Mouse (Mus musculus) cerebral cortex, adult 2 months (tissue): ENCODE measurements around the gene Rragd.

Experiments
- WGBS: fragments of 180-500 bp; shearing (Covaris S2); methylation state at CpG from one replicate; pipeline ENCODE4 v1.1.7; 2018; 5-methylcytosine and 5-hydroxymethylcytosine counted together

The Rragd gene

GRCm38 (mm10) chr4:32982716-32983175 is at the start of gene Rragd:
TSS of gene Rragd (plus strand) at chr4:32983037.
- under 1% methylated on average over 18 of the region's 18 CpGs for WGBS

- WGBS, result 50% methylated on average over 9 of the region's 9 CpGs
Measured at GRCm38 (mm10) chr4:32936762-32937341, 46.0 kb upstream of the Rragd start.

GRCm38 (mm10) chr4:32939521-32939920 is 43.3 kb upstream of the Rragd start:
- 46% methylated on average over 4 of the region's 4 CpGs for WGBS

GRCm38 (mm10) chr4:32939964-32940363 is 42.9 kb upstream of the Rragd start:
- WGBS, result 69% methylated on average over 5 of the region's 5 CpGs

- 52% methylated on average over 4 of the region's 4 CpGs for WGBS
Measured at GRCm38 (mm10) chr4:32940984-32941383, 41.9 kb upstream of the Rragd start.

- WGBS, result 45% methylated on average over 4 of the region's 4 CpGs
Measured at GRCm38 (mm10) chr4:32947631-32948030, 35.2 kb upstream of the Rragd start.

GRCm38 (mm10) chr4:32948696-32949095 is 34.1 kb upstream of the Rragd start:
- 47% methylated on average over 10 of the region's 10 CpGs for WGBS

- under 1% methylated on average over 66 of the region's 66 CpGs for WGBS
Measured at GRCm38 (mm10) chr4:32950356-32951034, 32.3 kb upstream of the Rragd start, which contains the start of gene Ankrd6. TSS of gene Ankrd6 (minus strand) at chr4:32950841.

- WGBS, result 6% methylated on average over 34 of the region's 34 CpGs
Measured at GRCm38 (mm10) chr4:32951035-32951940, 31.5 kb upstream of the Rragd start.

GRCm38 (mm10) chr4:32952681-32953080 is 30.2 kb upstream of the Rragd start:
- 31% methylated on average over 7 of the region's 7 CpGs for WGBS

GRCm38 (mm10) chr4:32956423-32956822 is 26.4 kb upstream of the Rragd start:
- 70% methylated on average over 2 of the region's 2 CpGs for WGBS

GRCm38 (mm10) chr4:32961394-32961793 is 21.4 kb upstream of the Rragd start:
- WGBS, result 84% methylated on average over 3 of the region's 3 CpGs

GRCm38 (mm10) chr4:32964619-32965018 is 18.2 kb upstream of the Rragd start:
- 93% methylated on average over 19 of the region's 19 CpGs for WGBS

GRCm38 (mm10) chr4:32977331-32977730 is 5.5 kb upstream of the Rragd start:
- WGBS, result 81% methylated on average over 4 of the region's 4 CpGs

- 89% methylated on average over 3 of the region's 3 CpGs for WGBS
Measured at GRCm38 (mm10) chr4:32980061-32980460, 2.8 kb upstream of the Rragd start.

- 52% methylated on average over 5 of the region's 5 CpGs for WGBS
Measured at GRCm38 (mm10) chr4:32981617-32982016, 1.2 kb upstream of the Rragd start.

GRCm38 (mm10) chr4:32982041-32982715 is 659 bp upstream of the Rragd start:
- 7% methylated on average over 15 of the region's 15 CpGs for WGBS

- WGBS, result under 1% methylated on average over 87 of the region's 94 CpGs
Measured at GRCm38 (mm10) chr4:32983176-32984155, 629 bp downstream of the Rragd start.

GRCm38 (mm10) chr4:32984242-32984641 is 1.4 kb downstream of the Rragd start:
- WGBS, result 2% methylated on average over 13 of the region's 13 CpGs
